Mouse (Mus musculus) CH12.LX (cell line): Measurements from ENCODE around the gene Vmo1. TPM values are rescaled to one million over a fixed set of nuclear protein-coding genes. Genes with fewer than 3 reads are reported as not detected.
"Not testable (repeated sequence)": the region's sequence is repeated elsewhere in the genome, so short reads cannot be mapped to it uniquely, and the experiment has no call there.

Experiments
- DNase-seq: peaks from one replicate; pipeline ENCODE4 v3.0.0-alpha.2; 2013; ENCODE audit errors: extremely low read depth
- H3K27ac ChIP-seq: 2 replicates; pipeline ENCODE4 v1.5.1; 2012; ENCODE audit warnings: low read depth, mild to moderate bottlenecking, control low read depth, moderate library complexity; ENCODE audit not compliant: insufficient read depth
- H3K27me3 ChIP-seq: replicated peaks from 2 replicates; pipeline ENCODE3; 2012; ENCODE audit warnings: inconsistent platforms
- H3K36me3 ChIP-seq, 2 experiments: replicated peaks in 1 of 2; 2 replicates each; pipeline versions ENCODE3 to v1.6.1; 2012; ENCODE audit warnings: inconsistent platforms in 1 of 2, low read length in 1 of 2, mild to moderate bottlenecking in 1 of 2, mixed read lengths in 1 of 2, moderate library complexity in 1 of 2; ENCODE audit not compliant: control insufficient read depth in 1 of 2, insufficient read depth in 1 of 2
- H3K4me1 ChIP-seq, 2 experiments: 2 replicates each; pipeline ENCODE4 v1.6.1; 2012; ENCODE audit warnings: inconsistent platforms in 1 of 2, moderate library complexity in 1 of 2; ENCODE audit not compliant: insufficient read depth in 2 of 2, control insufficient read depth in 1 of 2
- H3K4me2 ChIP-seq: 2 replicates; pipeline ENCODE4 v1.6.1; 2012; ENCODE audit warnings: low read depth, mild to moderate bottlenecking, control low read depth; ENCODE audit not compliant: poor library complexity, insufficient read depth, severe bottlenecking
- H3K4me3 ChIP-seq, 3 experiments: fragments of 150-350 bp in 1 of 3; sonication (generic) in 1 of 3; replicated peaks in 1 of 3; 2 replicates each; pipeline versions ENCODE3 to v1.5.1; 2011 to 2012; ENCODE audit warnings: low read depth in 2 of 3, low read length in 2 of 3, mild to moderate bottlenecking in 2 of 3, moderate library complexity in 2 of 3, control low read depth in 1 of 3, improper control_type of control experiment in 1 of 3, inconsistent platforms in 1 of 3, mixed read lengths in 1 of 3; ENCODE audit not compliant: poor library complexity in 1 of 3
- H3K79me2 ChIP-seq: replicated peaks from 2 replicates; pipeline ENCODE4 v1.6.1; 2012; ENCODE audit warnings: mild to moderate bottlenecking, moderate library complexity; ENCODE audit not compliant: control insufficient read depth, poor library complexity, insufficient read depth, severe bottlenecking; ENCODE audit errors: extremely low read depth
- H3K9ac ChIP-seq: 2 replicates; pipeline ENCODE4 v1.6.1; 2012; ENCODE audit warnings: low read depth, mild to moderate bottlenecking, control low read depth, moderate library complexity; ENCODE audit not compliant: insufficient read depth
- H3K9me3 ChIP-seq: replicated peaks from 2 replicates; pipeline ENCODE3; 2012; ENCODE audit warnings: low read length, inconsistent platforms, mixed read lengths
- CTCF ChIP-seq, 2 experiments: IDR thresholded peaks in 1 of 2; conservative IDR thresholded peaks in 1 of 2; 2 replicates each; pipeline ENCODE4 v1.5.1; 2011 to 2012; ENCODE audit warnings: low read depth in 2 of 2, low read length in 2 of 2, improper control_type of control experiment in 1 of 2, inconsistent platforms in 1 of 2, mild to moderate bottlenecking in 1 of 2, moderate library complexity in 1 of 2
- E2F4 ChIP-seq: IDR thresholded peaks from 2 replicates; pipeline ENCODE4 v1.6.1; 2011; ENCODE audit warnings: low read depth, low read length, improper control_type of control experiment; ENCODE audit not compliant: insufficient replicate concordance
- KAT2A ChIP-seq: IDR thresholded peaks from 2 replicates; pipeline ENCODE4 v1.6.1; 2012; ENCODE audit warnings: low read length, improper control_type of control experiment, inconsistent platforms; ENCODE audit not compliant: insufficient replicate concordance
- MAFK ChIP-seq: IDR thresholded peaks from 2 replicates; pipeline ENCODE4 v1.6.1; 2011; ENCODE audit warnings: low read length, improper control_type of control experiment; ENCODE audit not compliant: insufficient replicate concordance
- MAX ChIP-seq: IDR thresholded peaks from 2 replicates; pipeline ENCODE4 v1.6.1; 2011; ENCODE audit warnings: low read length, improper control_type of control experiment
- MAZ ChIP-seq: IDR thresholded peaks from 2 replicates; pipeline ENCODE4 v1.6.1; 2012; ENCODE audit warnings: low read depth, mild to moderate bottlenecking, inconsistent platforms, low read length, improper control_type of control experiment, moderate library complexity
- NELFE ChIP-seq: IDR thresholded peaks from 2 replicates; pipeline ENCODE4 v1.6.1; 2011; ENCODE audit warnings: low read depth, low read length, improper control_type of control experiment
- POLR2A ChIP-seq: IDR thresholded peaks from 2 replicates; pipeline ENCODE4 v1.6.1; 2011; ENCODE audit warnings: low read depth, mild to moderate bottlenecking, improper control_type of control experiment, low read length
- RAD21 ChIP-seq: IDR thresholded peaks from 2 replicates; pipeline ENCODE4 v1.6.1; 2011; ENCODE audit warnings: low read depth, mild to moderate bottlenecking, low read length, improper control_type of control experiment, moderate library complexity
- SIN3A ChIP-seq: IDR thresholded peaks from 2 replicates; pipeline ENCODE4 v1.6.1; 2012; ENCODE audit warnings: low read length, improper control_type of control experiment, inconsistent platforms
- TCF12 ChIP-seq: IDR thresholded peaks from 2 replicates; pipeline ENCODE4 v1.6.1; 2014; ENCODE audit warnings: low read depth, mild to moderate bottlenecking, inconsistent platforms, low read length, improper control_type of control experiment
- USF2 ChIP-seq: conservative IDR thresholded peaks from 2 replicates; pipeline ENCODE4 v1.6.1; 2011; ENCODE audit warnings: low read depth, low read length, improper control_type of control experiment
- ZNF384 ChIP-seq: IDR thresholded peaks from 2 replicates; pipeline ENCODE4 v1.6.1; 2012; ENCODE audit warnings: low read depth, low read length, improper control_type of control experiment, inconsistent platforms
- dilution Hi-C: fragments of 300-500 bp; cut with MboI; formaldehyde crosslinking; loops from 2 replicates; pipeline ENCODE4 v1.14.3; 2020; ENCODE audit warnings: low sequenced_read_pairs; ENCODE audit not compliant: extremely low pct_unique_long_range_greater_than_20kb, extremely low pct_ligation_motif_present
- in situ Hi-C: fragments of 300-500 bp; cut with MboI; formaldehyde crosslinking; loops from 3 replicates; pipeline ENCODE4 v1.14.3; 2019; ENCODE audit warnings: low sequenced_read_pairs, low pct_ligation_motif_present, low pct_unique_long_range_greater_than_20kb, mixed read lengths
- polyA plus RNA-seq: library from polyadenylated mRNA; unstranded; fragments of >175 nt; gene quantifications from 2 replicates; pipeline ENCODE4 v1.2.1, GENCODE M21; 2012; ENCODE audit warnings: low read depth; ENCODE audit not compliant: insufficient read length
- total RNA-seq, 2 experiments: library from RNA; depleted of rRNA; stranded (reverse); fragments of 300-350 nt in 1 of 2; fragments of >200 nt in 1 of 2; gene quantifications; 2 replicates each; pipeline ENCODE4 v1.2.3; 2012 to 2014

Gene Vmo1
- total and polyA plus RNA-seq, 3 experiments, result 0.36 to 0.70 TPM; not detected in 1

GRCm38 (mm10) chr11:70525184-70525678, 10.8 kb upstream of the Vmo1 start, which contains the start of gene Psmb6 (continued):
- TF ChIP-seq E2F4 (peak; percentile 82; the same call in 1 of the 2 replicates), MAZ (peak; percentile 86), KAT2A (peak; percentile 99), RAD21 (no peak), USF2 (no peak), TCF12 (peak; percentile 97), MAFK (peak; percentile 57; the same call in 1 of the 2 replicates)

DNA sequence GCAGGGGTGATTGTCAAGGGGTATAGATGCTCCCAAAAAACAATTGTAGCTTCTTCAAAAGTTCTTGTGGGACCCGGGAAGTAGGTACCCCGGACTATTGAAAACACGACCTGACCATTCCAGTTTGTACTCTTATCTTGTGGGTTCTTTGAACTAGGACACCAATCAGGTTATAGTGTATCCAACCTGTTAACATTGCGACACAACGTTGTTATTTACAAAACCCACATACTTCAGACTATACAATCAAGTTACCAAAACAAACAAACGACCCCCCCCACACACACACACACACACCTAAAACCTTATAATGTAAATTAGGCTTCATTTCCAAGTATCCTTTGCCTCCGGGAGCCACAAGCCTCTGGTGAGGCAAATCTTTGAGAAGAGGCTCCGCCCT, 10.4 kb upstream of the Vmo1 start:
- no peak for DNase-seq
- Histone ChIP-seq H3K4me3 (peak overlapping the region; percentile 45 to 78 (median 76)), H3K27ac (no peak overlapping the region), H3K4me2 (peak overlapping the region; percentile 96), H3K9me3 (no peaks in the 10 kb centered on the region), H3K9ac (peak overlapping the region; percentile 77), H3K4me1 (peaks cover 13 to 39% of the 10 kb centered on the region in 2 experiments), H3K36me3 (peaks cover 24 to 38% of the 10 kb centered on the region in 2 experiments), H3K27me3 (no peaks in the 10 kb centered on the region), H3K79me2 (peaks cover 12% of the 10 kb centered on the region)
- TF ChIP-seq POLR2A (no peak), MAZ (no peak), TCF12 (no peak), USF2 (no peak), MAX (no peak), CTCF (conservative IDR thresholded peaks at IDR 0.05 in 1 of 2, IDR thresholded peaks at IDR 0.05 in 1 of 2; ENCODE audit: low read depth in 2 of 2, low read length in 2 of 2) (no peak), E2F4 (no peak), NELFE (no peak; the same call in 1 of the 2 replicates), SIN3A (no peak)
- dilution Hi-C loops (no loop called here), in situ Hi-C loops (loop anchor here (5.0 kb wide), 1 partner anchor 38 kb away; the partner anchor contains the start of gene Mink1)

DNA sequence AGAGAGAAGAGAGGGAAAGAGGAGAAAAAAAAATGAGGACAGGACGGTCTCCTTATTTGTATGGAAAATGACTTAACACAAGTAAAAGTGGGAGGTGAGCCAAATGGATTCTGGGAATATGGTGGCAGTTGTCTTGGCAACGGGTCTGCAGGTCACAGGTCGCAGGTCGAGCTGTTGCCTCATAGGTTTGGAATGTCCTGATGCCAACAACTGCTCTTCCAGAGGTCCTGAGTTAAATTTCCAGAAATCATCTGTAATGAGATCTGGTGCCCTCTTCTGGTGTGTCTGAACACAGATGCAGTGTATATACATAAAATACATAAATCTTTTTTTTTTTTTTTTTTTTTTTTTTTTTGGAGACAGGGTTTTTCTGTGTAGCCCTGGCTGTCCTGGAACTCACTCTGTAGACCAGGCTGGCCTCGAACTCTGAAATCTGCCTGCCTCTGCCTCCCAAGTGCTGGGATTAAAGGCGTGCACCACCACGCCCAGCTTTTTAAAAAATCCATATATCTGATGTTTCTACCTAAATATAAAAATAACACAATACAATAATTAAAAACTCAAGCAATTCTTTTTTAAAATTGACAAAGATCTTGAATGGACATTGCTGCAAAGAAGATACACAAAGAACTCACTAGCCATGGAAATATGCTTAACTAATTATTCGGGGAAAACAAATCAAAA, 9.0 kb upstream of the Vmo1 start:
- peaks cover 12% of the 10 kb centered on the region for H3K79me2 ChIP-seq
- H3K4me2 ChIP-seq, H3K9ac ChIP-seq, H3K27ac ChIP-seq, DNase-seq, in situ Hi-C loops, H3K9me3 ChIP-seq, H3K4me3 ChIP-seq, H3K27me3 ChIP-seq, dilution Hi-C loops: not testable (repeated sequence)
- TF ChIP-seq CTCF (conservative IDR thresholded peaks at IDR 0.05 in 1 of 2, IDR thresholded peaks at IDR 0.05 in 1 of 2; ENCODE audit: low read depth in 2 of 2, low read length in 2 of 2), result peak in 1 of 2 experiments; percentile 4; a peak in 1 of 4 replicates
- TF ChIP-seq ZNF384, result peak; percentile 81
- peaks cover 21 to 26% of the 10 kb centered on the region in 2 experiments for H3K36me3 ChIP-seq
- peaks cover 13 to 33% of the 10 kb centered on the region in 2 experiments for H3K4me1 ChIP-seq
